Mouse (Mus musculus): ENCODE data around the gene Klk15. TPM values are rescaled to one million over a fixed set of nuclear protein-coding genes. Genes with fewer than 3 reads are reported as not detected.

Klk15 gene
- polyA plus RNA-seq (2012; ENCODE audit: insufficient read depth, low replicate concordance), result not detected in 2 replicates

GRCm38 (mm10) chr7:43933440-43933839 lies at the start of gene Klk15:
Klk15 (plus strand) TSS chr7:43933740.
- peaks cover 5% of the 10 kb centered on the region for H3K27me3 ChIP-seq (replicated peaks)
- no peaks in the 10 kb centered on the region for H3K9me3 ChIP-seq
- no peaks in the 10 kb centered on the region for H3K36me3 ChIP-seq (replicated peaks; ENCODE audit: low read length)
- H3K4me1 ChIP-seq, result no peaks in the 10 kb centered on the region
- no peak within 1 kb of the TSS for H3K4me3 ChIP-seq (replicated peaks)
- TF ChIP-seq GATA1 (IDR thresholded peaks at IDR 0.05; ENCODE audit: borderline replicate concordance, low read length) (no peak), FLI1 (IDR thresholded peaks at IDR 0.05; ENCODE audit: low read length) (no peak)

DNA sequence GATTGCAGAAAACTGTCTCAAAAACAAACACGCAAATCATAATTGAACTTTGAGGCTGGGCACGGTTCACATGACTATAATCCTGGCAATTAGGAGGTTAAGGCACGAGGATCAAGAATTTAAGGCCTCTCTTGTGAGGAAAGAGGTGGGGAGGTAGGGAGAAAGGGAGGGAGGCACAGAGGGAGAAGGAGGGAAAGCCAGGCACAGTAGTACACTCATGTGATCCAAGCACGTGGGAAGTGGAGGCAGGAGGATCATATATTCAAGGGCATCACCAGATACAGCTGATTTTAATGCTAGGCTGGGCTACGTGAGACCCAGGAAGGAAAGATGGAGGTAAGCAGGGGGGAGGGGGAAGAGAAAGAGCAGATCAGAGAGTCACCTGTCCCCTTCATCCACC lies 42.2 kb upstream of the Klk15 start:
- Histone ChIP-seq H3K27me3 (replicated peaks) (no peaks in the 10 kb centered on the region), H3K4me1 (no peaks in the 10 kb centered on the region), H3K36me3 (replicated peaks; ENCODE audit: low read length) (no peaks in the 10 kb centered on the region), H3K4me3 (replicated peaks) (no peak overlapping the region), H3K9me3 (no peaks in the 10 kb centered on the region)
- TF ChIP-seq FLI1 (IDR thresholded peaks at IDR 0.05; ENCODE audit: low read length) (no peak), GATA1 (IDR thresholded peaks at IDR 0.05; ENCODE audit: borderline replicate concordance, low read length) (no peak)

- no peaks in the 10 kb centered on the region for H3K4me1 ChIP-seq
- no peaks in the 10 kb centered on the region for H3K27me3 ChIP-seq (replicated peaks)
- no peaks in the 10 kb centered on the region for H3K9me3 ChIP-seq
- TF ChIP-seq FLI1 (IDR thresholded peaks at IDR 0.05; ENCODE audit: low read length), result no peak
- TF ChIP-seq GATA1 (IDR thresholded peaks at IDR 0.05; ENCODE audit: borderline replicate concordance, low read length), result no peak
- no peak overlapping the region for H3K4me3 ChIP-seq (replicated peaks)
- no peaks in the 10 kb centered on the region for H3K36me3 ChIP-seq (replicated peaks; ENCODE audit: low read length)
These were observed 41.8 kb upstream of the Klk15 start for GRCm38 (mm10) chr7:43891788-43892187.

GRCm38 (mm10) chr7:43894836-43895235 lies 38.7 kb upstream of the Klk15 start:
- Histone ChIP-seq H3K9me3 (no peaks in the 10 kb centered on the region), H3K36me3 (replicated peaks; ENCODE audit: low read length) (no peaks in the 10 kb centered on the region), H3K27me3 (replicated peaks) (no peaks in the 10 kb centered on the region), H3K4me3 (replicated peaks) (no peak overlapping the region), H3K4me1 (no peaks in the 10 kb centered on the region)
- TF ChIP-seq FLI1 (IDR thresholded peaks at IDR 0.05; ENCODE audit: low read length) (no peak), GATA1 (IDR thresholded peaks at IDR 0.05; ENCODE audit: borderline replicate concordance, low read length) (no peak)

GRCm38 (mm10) chr7:43914821-43915220 lies 18.7 kb upstream of the Klk15 start:
- H3K27me3 ChIP-seq (replicated peaks), result peaks cover 19% of the 10 kb centered on the region
- no peaks in the 10 kb centered on the region for H3K9me3 ChIP-seq
- no peaks in the 10 kb centered on the region for H3K36me3 ChIP-seq (replicated peaks; ENCODE audit: low read length)
- peaks cover 5% of the 10 kb centered on the region for H3K4me1 ChIP-seq
- TF ChIP-seq GATA1 (IDR thresholded peaks at IDR 0.05; ENCODE audit: borderline replicate concordance, low read length) (no peak), FLI1 (IDR thresholded peaks at IDR 0.05; ENCODE audit: low read length) (no peak)
- no peak overlapping the region for H3K4me3 ChIP-seq (replicated peaks)

- peaks cover 23% of the 10 kb centered on the region for H3K27me3 ChIP-seq (replicated peaks)
These were observed 15.1 kb upstream of the Klk15 start for GRCm38 (mm10) chr7:43918426-43918825.

GRCm38 (mm10) chr7:43918871-43919270 lies 14.7 kb upstream of the Klk15 start:
- Histone ChIP-seq H3K36me3 (replicated peaks; ENCODE audit: low read length) (no peaks in the 10 kb centered on the region), H3K27me3 (replicated peaks) (peaks cover 23% of the 10 kb centered on the region), H3K4me3 (replicated peaks) (no peak overlapping the region), H3K9me3 (no peaks in the 10 kb centered on the region), H3K4me1 (peaks cover 19% of the 10 kb centered on the region)
- TF ChIP-seq FLI1 (IDR thresholded peaks at IDR 0.05; ENCODE audit: low read length), result no peak
- TF ChIP-seq GATA1 (IDR thresholded peaks at IDR 0.05; ENCODE audit: borderline replicate concordance, low read length), result no peak

More at GRCm38 (mm10) chr7:43918426-43918825, 15.1 kb upstream of the Klk15 start:
- TF ChIP-seq GATA1 (IDR thresholded peaks at IDR 0.05; ENCODE audit: borderline replicate concordance, low read length) (no peak), FLI1 (IDR thresholded peaks at IDR 0.05; ENCODE audit: low read length) (no peak)
- Histone ChIP-seq H3K9me3 (no peaks in the 10 kb centered on the region), H3K36me3 (replicated peaks; ENCODE audit: low read length) (no peaks in the 10 kb centered on the region), H3K4me1 (peaks cover 19% of the 10 kb centered on the region), H3K4me3 (replicated peaks) (no peak overlapping the region)

DNA sequence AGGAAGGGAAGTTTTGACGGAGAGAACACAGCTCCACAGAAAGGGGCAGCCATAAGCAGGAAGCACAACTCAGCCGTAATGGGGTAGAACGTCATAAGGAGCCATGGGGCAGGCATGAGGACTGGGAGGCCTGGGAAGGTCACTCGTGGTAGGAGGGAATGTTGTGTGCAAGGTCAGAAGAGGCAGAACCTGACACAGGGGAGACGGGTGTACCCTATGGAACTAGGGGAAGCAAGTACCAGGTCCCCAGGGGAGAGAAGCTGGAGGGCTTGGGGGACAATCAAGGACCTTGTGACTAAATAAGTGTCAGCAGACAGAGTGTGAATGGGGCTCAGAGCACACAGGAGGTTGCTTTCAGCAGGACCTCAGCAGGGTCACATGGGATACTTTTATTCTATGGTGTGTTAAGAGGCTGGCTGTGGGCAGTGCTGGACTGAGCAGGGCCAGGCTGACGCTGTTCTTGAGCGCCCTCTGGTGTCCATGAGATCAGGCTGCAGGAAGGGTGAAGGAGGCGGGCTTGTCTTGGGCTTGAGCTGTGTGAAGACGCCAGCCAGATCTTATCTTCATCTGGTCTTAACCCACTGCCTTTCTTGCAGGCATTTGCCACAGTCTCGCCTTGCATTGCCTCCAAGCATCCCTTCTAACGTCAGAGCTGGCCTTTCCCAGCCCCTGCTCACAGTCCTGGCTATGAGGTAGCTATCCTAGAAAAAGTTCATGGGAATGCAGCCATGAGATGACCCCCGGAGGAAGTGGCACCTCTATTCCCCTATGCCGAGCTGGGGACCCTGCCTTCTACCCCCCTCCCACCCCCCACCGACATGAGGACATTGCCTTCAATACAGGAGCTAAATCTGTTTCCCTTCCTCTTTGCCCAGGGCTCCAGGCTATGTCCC lies 13.7 kb upstream of the Klk15 start:
- Histone ChIP-seq H3K27me3 (replicated peaks) (peaks cover 22% of the 10 kb centered on the region), H3K9me3 (no peaks in the 10 kb centered on the region), H3K4me3 (replicated peaks) (peak overlapping the region; percentile 43), H3K36me3 (replicated peaks; ENCODE audit: low read length) (no peaks in the 10 kb centered on the region), H3K4me1 (peaks cover 19% of the 10 kb centered on the region)
- TF ChIP-seq GATA1 (IDR thresholded peaks at IDR 0.05; ENCODE audit: borderline replicate concordance, low read length), result no peak
- no peak for TF ChIP-seq FLI1 (IDR thresholded peaks at IDR 0.05; ENCODE audit: low read length)

GRCm38 (mm10) chr7:43920582-43920981 lies 13.0 kb upstream of the Klk15 start:
- TF ChIP-seq GATA1 (IDR thresholded peaks at IDR 0.05; ENCODE audit: borderline replicate concordance, low read length) (no peak), FLI1 (IDR thresholded peaks at IDR 0.05; ENCODE audit: low read length) (no peak)
- no peaks in the 10 kb centered on the region for H3K9me3 ChIP-seq
- H3K36me3 ChIP-seq (replicated peaks; ENCODE audit: low read length), result no peaks in the 10 kb centered on the region
- H3K27me3 ChIP-seq (replicated peaks), result peaks cover 21% of the 10 kb centered on the region
- peaks cover 19% of the 10 kb centered on the region for H3K4me1 ChIP-seq
- no peak overlapping the region for H3K4me3 ChIP-seq (replicated peaks)

DNA sequence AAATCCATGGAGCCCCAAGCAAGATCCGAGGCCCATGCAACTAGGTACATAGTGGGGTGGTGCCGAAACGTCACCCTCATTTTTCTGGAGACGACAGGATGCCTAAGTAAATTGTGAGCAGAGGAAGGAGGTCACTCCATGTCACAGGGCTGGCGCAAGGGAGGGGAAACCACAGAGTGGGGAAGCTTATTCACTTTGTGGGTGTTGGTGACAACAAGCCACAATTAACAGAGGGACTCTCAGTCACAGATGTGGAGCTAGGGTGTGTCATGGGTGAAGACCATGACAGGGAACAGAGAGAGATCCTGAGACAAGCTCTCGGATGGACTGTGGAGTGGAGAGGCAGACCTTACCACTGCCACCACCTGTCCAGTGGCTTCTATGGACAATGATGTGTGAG lies 12.5 kb upstream of the Klk15 start:
- no peaks in the 10 kb centered on the region for H3K9me3 ChIP-seq
- peaks cover 19% of the 10 kb centered on the region for H3K4me1 ChIP-seq
- H3K27me3 ChIP-seq (replicated peaks), result peaks cover 19% of the 10 kb centered on the region
- TF ChIP-seq GATA1 (IDR thresholded peaks at IDR 0.05; ENCODE audit: borderline replicate concordance, low read length) (no peak), FLI1 (IDR thresholded peaks at IDR 0.05; ENCODE audit: low read length) (no peak)
- H3K4me3 ChIP-seq (replicated peaks), result no peak overlapping the region
- no peaks in the 10 kb centered on the region for H3K36me3 ChIP-seq (replicated peaks; ENCODE audit: low read length)

All from megakaryocyte, embryonic 14.5 days (primary cell).